Mouse (Mus musculus): ENCODE results near the gene Junb. TPM values are rescaled to one million over a fixed set of nuclear protein-coding genes. Genes with fewer than 3 reads are reported as not detected.
A peak's percentile ranks its signal among the peaks of the same experiment; 100 is the strongest.

Gene Junb
- polyA plus RNA-seq, 1 experiment from 2014 or later: 15.4 TPM

GRCm38 (mm10) chr8:85021514-85022055, 43.1 kb upstream of the Junb start:
- 90% methylated on average over 3 of the region's 3 CpGs for WGBS
- TF ChIP-seq CTCF (IDR thresholded peaks at IDR 0.05; ENCODE audit: low read depth): no peak
- Histone ChIP-seq H3K4me3 (ENCODE audit: low read depth, low read length) (no peak overlapping the region), H3K4me2 (no peak overlapping the region), H3K9ac (no peak overlapping the region), H3K9me3 (ENCODE audit: low read depth, low read length) (no peaks in the 10 kb centered on the region), H3K27ac (ENCODE audit: low read depth) (no peak overlapping the region), H3K27me3 (ENCODE audit: insufficient read depth, low read length) (no peaks in the 10 kb centered on the region), H3K36me3 (ENCODE audit: insufficient read depth) (peaks cover 68% of the 10 kb centered on the region), H3K4me1 (ENCODE audit: insufficient read depth) (peaks cover 9% of the 10 kb centered on the region)
- ATAC-seq (ENCODE audit: insufficient read depth) (no peak), DNase-seq (no peak)

DNA sequence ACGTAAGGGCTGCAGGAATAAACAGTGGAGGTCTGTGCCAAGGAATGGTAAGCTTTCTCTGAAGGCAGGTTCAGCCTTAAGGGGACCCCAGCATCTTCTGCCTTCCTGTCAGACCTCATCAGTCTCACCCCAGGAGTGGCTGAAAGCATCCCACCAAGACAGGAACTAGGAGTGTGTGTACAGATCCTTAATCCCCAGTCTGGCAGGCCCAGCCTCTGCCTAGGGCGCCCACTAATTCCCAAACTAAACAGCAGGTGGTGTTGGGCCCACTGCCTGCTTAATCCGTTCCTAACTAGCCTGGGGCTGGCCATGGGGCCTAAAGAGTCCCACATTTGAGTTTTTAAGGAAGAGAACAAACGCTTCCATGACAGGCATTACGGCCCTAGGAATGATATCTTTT, 38.7 kb upstream of the Junb start:
- Histone ChIP-seq H3K27me3 (ENCODE audit: insufficient read depth, low read length) (peaks cover 19% of the 10 kb centered on the region), H3K4me2 (no peak overlapping the region), H3K9me3 (ENCODE audit: low read depth, low read length) (no peaks in the 10 kb centered on the region), H3K4me3 (ENCODE audit: low read depth, low read length) (no peak overlapping the region), H3K9ac (no peak overlapping the region), H3K4me1 (ENCODE audit: insufficient read depth) (no peaks in the 10 kb centered on the region), H3K27ac (ENCODE audit: low read depth) (no peak overlapping the region), H3K36me3 (ENCODE audit: insufficient read depth) (peaks cover 49% of the 10 kb centered on the region)
- TF ChIP-seq CTCF (IDR thresholded peaks at IDR 0.05; ENCODE audit: low read depth): no peak
- DNase-seq (no peak), ATAC-seq (ENCODE audit: insufficient read depth) (no peak)
- WGBS: 45% methylated on average over 5 of the region's 5 CpGs

- ATAC-seq (ENCODE audit: insufficient read depth): no peak
Measured at GRCm38 (mm10) chr8:85016724-85017123, 38.2 kb upstream of the Junb start.

GRCm38 (mm10) chr8:85014431-85014830, 35.9 kb upstream of the Junb start, which contains the start of gene Best2:
TSS of gene Best2 (minus strand) at chr8:85014531.
- H3K4me3 ChIP-seq (ENCODE audit: low read depth, low read length): peak within 1 kb of the TSS; percentile 24
- H3K4me1 ChIP-seq (ENCODE audit: insufficient read depth): no peaks in the 10 kb centered on the region
- no peak within 1 kb of the TSS for H3K9ac ChIP-seq
- peaks cover 37% of the 10 kb centered on the region for H3K27me3 ChIP-seq (ENCODE audit: insufficient read depth, low read length)
- TF ChIP-seq CTCF (IDR thresholded peaks at IDR 0.05; ENCODE audit: low read depth): no peak
- peak within 1 kb of the TSS; percentile 51 for H3K4me2 ChIP-seq
- H3K9me3 ChIP-seq (ENCODE audit: low read depth, low read length): no peaks in the 10 kb centered on the region
- peaks cover 22% of the 10 kb centered on the region for H3K36me3 ChIP-seq (ENCODE audit: insufficient read depth)
- H3K27ac ChIP-seq (ENCODE audit: low read depth): no peak within 1 kb of the TSS
- DNase-seq (no peak), ATAC-seq (ENCODE audit: insufficient read depth) (no peak)
- WGBS: 44% methylated on average over 2 of the region's 2 CpGs

More at GRCm38 (mm10) chr8:85016724-85017123, 38.2 kb upstream of the Junb start:
- no peaks in the 10 kb centered on the region for H3K4me1 ChIP-seq (ENCODE audit: insufficient read depth)
- DNase-seq: no peak
- no peak for TF ChIP-seq CTCF (IDR thresholded peaks at IDR 0.05; ENCODE audit: low read depth)
- 54% methylated on average over 10 of the region's 10 CpGs for WGBS
- no peak overlapping the region for H3K9ac ChIP-seq
- no peak overlapping the region for H3K27ac ChIP-seq (ENCODE audit: low read depth)
- H3K36me3 ChIP-seq (ENCODE audit: insufficient read depth): peaks cover 44% of the 10 kb centered on the region
- no peak overlapping the region for H3K4me2 ChIP-seq
- H3K9me3 ChIP-seq (ENCODE audit: low read depth, low read length): no peaks in the 10 kb centered on the region
- H3K27me3 ChIP-seq (ENCODE audit: insufficient read depth, low read length): peaks cover 20% of the 10 kb centered on the region
- H3K4me3 ChIP-seq (ENCODE audit: low read depth, low read length): no peak overlapping the region

GRCm38 (mm10) chr8:85013230-85013840, 34.8 kb upstream of the Junb start:
- Histone ChIP-seq H3K4me1 (ENCODE audit: insufficient read depth) (no peaks in the 10 kb centered on the region), H3K4me2 (peak overlapping the region; percentile 51), H3K27ac (ENCODE audit: low read depth) (no peak overlapping the region), H3K9me3 (ENCODE audit: low read depth, low read length) (no peaks in the 10 kb centered on the region), H3K27me3 (ENCODE audit: insufficient read depth, low read length) (peaks cover 42% of the 10 kb centered on the region), H3K4me3 (ENCODE audit: low read depth, low read length) (peak overlapping the region; percentile 24), H3K9ac (no peak overlapping the region), H3K36me3 (ENCODE audit: insufficient read depth) (peaks cover 11% of the 10 kb centered on the region; the same call in 1 of the 2 replicates)
- peak; percentile 50; the same call in 1 of the 2 replicates for ATAC-seq (ENCODE audit: insufficient read depth)
- WGBS: 6% methylated on average over 26 of the region's 26 CpGs
- peak; percentile 87 for DNase-seq
- TF ChIP-seq CTCF (IDR thresholded peaks at IDR 0.05; ENCODE audit: low read depth): peak; percentile 79

DNA sequence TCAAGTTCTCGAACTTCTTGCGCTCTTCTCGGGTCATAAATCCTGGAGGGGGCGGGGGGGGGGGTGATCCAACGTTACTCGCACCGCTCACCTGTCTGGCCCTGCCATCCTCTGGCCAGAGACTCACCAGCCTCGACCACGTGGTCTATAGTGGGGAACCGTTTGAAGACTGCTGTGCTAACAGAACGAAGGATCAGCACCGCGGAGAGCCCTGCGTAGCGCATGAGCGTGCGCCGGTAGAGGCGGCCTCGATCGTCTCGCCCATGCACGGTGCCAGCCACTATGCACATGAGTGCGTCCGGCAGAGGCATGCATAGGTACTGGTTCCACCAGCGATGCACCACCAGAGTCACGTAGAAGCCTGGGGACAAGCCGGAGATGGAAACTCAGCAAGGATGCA, 32.7 kb upstream of the Junb start:
- peak; percentile 24 for DNase-seq
- peaks cover 50% of the 10 kb centered on the region for H3K27me3 ChIP-seq (ENCODE audit: insufficient read depth, low read length)
- H3K27ac ChIP-seq (ENCODE audit: low read depth): no peak overlapping the region
- no peak overlapping the region for H3K4me2 ChIP-seq
- H3K9me3 ChIP-seq (ENCODE audit: low read depth, low read length): no peaks in the 10 kb centered on the region
- no peak overlapping the region for H3K9ac ChIP-seq
- H3K36me3 ChIP-seq (ENCODE audit: insufficient read depth): no peaks in the 10 kb centered on the region
- H3K4me3 ChIP-seq (ENCODE audit: low read depth, low read length): no peak overlapping the region
- no peak for TF ChIP-seq CTCF (IDR thresholded peaks at IDR 0.05; ENCODE audit: low read depth)
- WGBS: 14% methylated on average over 28 of the region's 28 CpGs
- ATAC-seq (ENCODE audit: insufficient read depth): no peak
- no peaks in the 10 kb centered on the region for H3K4me1 ChIP-seq (ENCODE audit: insufficient read depth)

GRCm38 (mm10) chr8:85007686-85008085, 29.2 kb upstream of the Junb start:
- H3K36me3 ChIP-seq (ENCODE audit: insufficient read depth): no peaks in the 10 kb centered on the region
- no peaks in the 10 kb centered on the region for H3K9me3 ChIP-seq (ENCODE audit: low read depth, low read length)
- H3K9ac ChIP-seq: no peak overlapping the region
- no peak for ATAC-seq (ENCODE audit: insufficient read depth)
- H3K27me3 ChIP-seq (ENCODE audit: insufficient read depth, low read length): peaks cover 33% of the 10 kb centered on the region
- TF ChIP-seq CTCF (IDR thresholded peaks at IDR 0.05; ENCODE audit: low read depth): peak; percentile 54
- H3K4me2 ChIP-seq: no peak overlapping the region
- WGBS: 16% methylated on average over 25 of the region's 25 CpGs
- DNase-seq: peak; percentile 35
- no peak overlapping the region for H3K4me3 ChIP-seq (ENCODE audit: low read depth, low read length)
- H3K4me1 ChIP-seq (ENCODE audit: insufficient read depth): no peaks in the 10 kb centered on the region
- no peak overlapping the region for H3K27ac ChIP-seq (ENCODE audit: low read depth)

All from lung, embryonic 14.5 days (tissue).